Mouse (Mus musculus) embryonic facial prominence, embryonic 14.5 days (tissue): Measurements from ENCODE around the gene Il17c. TPM values are rescaled to one million over a fixed set of nuclear protein-coding genes. Genes with fewer than 3 reads are reported as not detected.

Source experiments
- ATAC-seq: fragments of 200-750 bp; cut with Nextera tagmentation; 2 replicates; pipeline ENCODE4 v1.8.0; 2017; ENCODE audit warnings: low read depth, moderate number of reproducible peaks, moderate TSS enrichment
- DNase-seq: peaks from one replicate; pipeline ENCODE4 v3.0.0-alpha.2; 2015; ENCODE audit warnings: low spot score
- H3K27ac ChIP-seq: fragments of 300-500 bp; sonication (generic); replicated peaks from 2 replicates; pipeline ENCODE4 v1.5.1; 2014; ENCODE audit warnings: low read depth, mild to moderate bottlenecking, low read length, moderate library complexity
- H3K27me3 ChIP-seq: fragments of 300-500 bp; sonication (generic); replicated peaks from 2 replicates; pipeline ENCODE4 v1.6.1; 2014; ENCODE audit warnings: low read length; ENCODE audit not compliant: control insufficient read depth, insufficient read depth
- H3K36me3 ChIP-seq: fragments of 300-500 bp; sonication (generic); 2 replicates; pipeline ENCODE4 v1.6.1; 2014; ENCODE audit warnings: low read length, mixed read lengths; ENCODE audit not compliant: control insufficient read depth, insufficient read depth
- H3K4me1 ChIP-seq: fragments of 300-500 bp; sonication (generic); 2 replicates; pipeline ENCODE4 v1.6.1; 2014; ENCODE audit warnings: antibody characterized with exemption, low read length; ENCODE audit not compliant: control insufficient read depth, insufficient read depth
- H3K4me2 ChIP-seq: fragments of 300-500 bp; sonication (generic); 2 replicates; pipeline ENCODE4 v1.6.1; 2014; ENCODE audit warnings: low read depth, mild to moderate bottlenecking, low read length, moderate library complexity, mixed read lengths
- H3K4me3 ChIP-seq: fragments of 300-500 bp; sonication (generic); 2 replicates; pipeline ENCODE4 v1.5.1; 2014; ENCODE audit warnings: low read depth, mild to moderate bottlenecking, low read length
- H3K9ac ChIP-seq: fragments of 300-500 bp; sonication (generic); 2 replicates; pipeline ENCODE4 v1.6.1; 2014; ENCODE audit warnings: low read depth, mild to moderate bottlenecking, low read length, moderate library complexity, mixed read lengths
- H3K9me3 ChIP-seq: fragments of 300-500 bp; sonication (generic); 2 replicates; pipeline ENCODE4 v1.6.1; 2016; ENCODE audit warnings: low read length; ENCODE audit not compliant: control insufficient read depth
- WGBS: fragments of 180-500 bp; shearing (Covaris S2); extraction: QIAGEN DNeasy Blood & Tissue Kit; methylation state at CpG from one replicate; pipeline ENCODE4 v1.1.7; 2014; 5-methylcytosine and 5-hydroxymethylcytosine counted together
- polyA plus RNA-seq: library from polyadenylated mRNA; unstranded; fragments of >200 nt; fragmentation: Nextera tagmentation; extraction: Ambion mirVana; gene quantifications from 2 replicates; pipeline ENCODE4 v1.2.1, GENCODE M21; 2014

The Il17c gene
- polyA plus RNA-seq, 1 experiment from 2014 or later, result not detected

- Histone ChIP-seq H3K27me3 (no peaks in the 10 kb centered on the region), H3K4me2 (peak within 1 kb of the TSS; percentile 97), H3K36me3 (0 out of 2 replicates have a peak, but pooled peaks cover 7% of the 10 kb centered on the region), H3K9me3 (no peaks in the 10 kb centered on the region), H3K4me3 (peak within 1 kb of the TSS; percentile 56), H3K27ac (peak within 1 kb of the TSS; percentile 91), H3K9ac (peak within 1 kb of the TSS; percentile 73), H3K4me1 (peaks cover 15% of the 10 kb centered on the region)
- WGBS, result under 1% methylated on average over 47 of the region's 47 CpGs
- ATAC-seq (peak; percentile 99), DNase-seq (peak; percentile 100)
Measured at GRCm38 (mm10) chr8:122443262-122444006, 21.6 kb downstream of the Il17c start, which contains the start of gene Mvd. Gene Mvd, minus strand, starts transcription at chr8:122443422.

GRCm38 (mm10) chr8:122444058-122444748 lies 22.4 kb downstream of the Il17c start:
- no peaks in the 10 kb centered on the region for H3K9me3 ChIP-seq
- peak overlapping the region; percentile 82 for H3K4me2 ChIP-seq
- H3K36me3 ChIP-seq, result 0 out of 2 replicates have a peak, but pooled peaks cover 6% of the 10 kb centered on the region
- peak overlapping the region; percentile 91 for H3K27ac ChIP-seq
- DNase-seq (peak; percentile 94), ATAC-seq (peak; percentile 39)
- H3K4me3 ChIP-seq, result peak overlapping the region; percentile 56
- WGBS, result 4% methylated on average over 19 of the region's 19 CpGs
- no peaks in the 10 kb centered on the region for H3K27me3 ChIP-seq
- H3K4me1 ChIP-seq, result peaks cover 15% of the 10 kb centered on the region
- peak overlapping the region; percentile 71 for H3K9ac ChIP-seq

GRCm38 (mm10) chr8:122445203-122445602 lies 23.4 kb downstream of the Il17c start:
- no peak overlapping the region for H3K27ac ChIP-seq
- peak overlapping the region; percentile 82 for H3K4me2 ChIP-seq
- H3K4me3 ChIP-seq, result no peak overlapping the region
- DNase-seq (no peak), ATAC-seq (no peak)
- H3K4me1 ChIP-seq, result peaks cover 15% of the 10 kb centered on the region
- H3K27me3 ChIP-seq, result no peaks in the 10 kb centered on the region
- WGBS, result 55% methylated on average over 3 of the region's 3 CpGs
- no peaks in the 10 kb centered on the region for H3K36me3 ChIP-seq
- H3K9me3 ChIP-seq, result no peaks in the 10 kb centered on the region
- no peak overlapping the region for H3K9ac ChIP-seq

DNA sequence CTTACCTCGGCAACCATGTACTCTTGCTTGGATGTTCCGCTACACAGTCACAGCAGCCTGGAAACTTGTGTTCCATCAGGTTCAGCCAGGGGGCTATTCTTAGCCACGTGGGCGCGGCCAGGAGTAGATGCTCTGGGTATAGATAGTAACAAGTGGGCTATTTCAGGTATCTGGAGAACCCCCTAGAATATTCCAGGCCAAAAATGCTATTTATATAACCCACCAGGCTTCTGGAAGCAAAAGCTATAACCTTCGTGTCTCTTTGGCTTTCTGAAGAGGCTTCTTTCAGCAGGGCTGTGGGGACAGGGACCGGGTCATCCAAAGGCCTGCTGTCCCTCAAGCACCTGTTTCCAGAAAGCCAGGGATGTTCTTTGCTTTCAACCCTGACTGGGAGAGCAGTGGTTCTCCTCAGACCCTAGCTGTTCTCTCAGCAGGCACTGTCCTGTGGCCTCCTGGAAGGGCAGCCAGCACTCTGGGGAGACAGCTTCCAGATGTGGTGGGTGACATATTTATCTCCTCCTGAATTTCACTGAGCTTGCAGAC lies 29.4 kb downstream of the Il17c start:
- H3K27me3 ChIP-seq, result no peaks in the 10 kb centered on the region
- H3K27ac ChIP-seq, result no peak overlapping the region
- WGBS, result 72% methylated on average over 7 of the region's 7 CpGs
- no peak overlapping the region; the same call in 1 of the 2 replicates for H3K9ac ChIP-seq
- H3K36me3 ChIP-seq, result no peaks in the 10 kb centered on the region
- H3K9me3 ChIP-seq, result no peaks in the 10 kb centered on the region
- DNase-seq (no peak), ATAC-seq (0 out of 2 replicates have a peak, but pooled peaks have one; percentile 16)
- no peak overlapping the region for H3K4me2 ChIP-seq
- H3K4me1 ChIP-seq, result no peaks in the 10 kb centered on the region
- H3K4me3 ChIP-seq, result no peak overlapping the region

GRCm38 (mm10) chr8:122452154-122452553 lies 30.3 kb downstream of the Il17c start:
- no peak for DNase-seq
- H3K4me1 ChIP-seq, result no peaks in the 10 kb centered on the region
- no peaks in the 10 kb centered on the region for H3K36me3 ChIP-seq
- H3K9me3 ChIP-seq, result no peaks in the 10 kb centered on the region
- no peak overlapping the region for H3K9ac ChIP-seq
- H3K27me3 ChIP-seq, result no peaks in the 10 kb centered on the region
- no peak overlapping the region for H3K27ac ChIP-seq
- no peak overlapping the region for H3K4me2 ChIP-seq
- WGBS, result 86% methylated on average over 9 of the region's 10 CpGs
- ATAC-seq, result no peak
- no peak overlapping the region for H3K4me3 ChIP-seq

DNA sequence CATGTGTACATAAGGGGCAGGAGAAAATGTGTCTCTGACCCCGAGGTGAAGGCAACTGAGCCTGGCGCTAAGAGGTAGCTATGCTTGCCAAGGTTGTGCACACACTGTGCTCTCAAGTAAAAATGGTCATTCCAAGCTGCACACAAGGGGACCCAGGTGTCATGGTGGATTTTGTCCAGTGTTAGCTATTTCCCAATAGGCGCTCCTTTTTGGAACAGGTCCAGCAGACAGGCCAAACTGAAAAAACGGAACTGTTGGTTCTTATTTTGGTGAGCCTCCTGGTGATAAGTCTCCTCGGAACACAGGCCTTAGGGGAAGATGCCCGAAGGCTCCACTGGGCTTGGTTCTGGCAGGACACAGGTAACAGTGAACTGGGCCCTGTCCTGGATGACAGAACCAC lies 32.6 kb downstream of the Il17c start:
- Histone ChIP-seq H3K4me1 (no peaks in the 10 kb centered on the region), H3K27me3 (peaks cover 2% of the 10 kb centered on the region), H3K9ac (no peak overlapping the region), H3K4me3 (no peak overlapping the region), H3K36me3 (no peaks in the 10 kb centered on the region), H3K27ac (no peak overlapping the region), H3K9me3 (no peaks in the 10 kb centered on the region), H3K4me2 (no peak overlapping the region)
- ATAC-seq, result no peak
- WGBS, result 88% methylated on average over 6 of the region's 6 CpGs
- DNase-seq, result no peak

GRCm38 (mm10) chr8:122457171-122457570 lies 35.4 kb downstream of the Il17c start:
- Histone ChIP-seq H3K36me3 (no peaks in the 10 kb centered on the region), H3K27me3 (peaks cover 26% of the 10 kb centered on the region), H3K4me3 (no peak overlapping the region), H3K27ac (no peak overlapping the region), H3K9ac (no peak overlapping the region), H3K9me3 (no peaks in the 10 kb centered on the region), H3K4me2 (no peak overlapping the region), H3K4me1 (0 out of 2 replicates have a peak, but pooled peaks cover 5% of the 10 kb centered on the region)
- ATAC-seq (no peak), DNase-seq (no peak)
- WGBS, result 72% methylated on average over 11 of the region's 11 CpGs

DNA sequence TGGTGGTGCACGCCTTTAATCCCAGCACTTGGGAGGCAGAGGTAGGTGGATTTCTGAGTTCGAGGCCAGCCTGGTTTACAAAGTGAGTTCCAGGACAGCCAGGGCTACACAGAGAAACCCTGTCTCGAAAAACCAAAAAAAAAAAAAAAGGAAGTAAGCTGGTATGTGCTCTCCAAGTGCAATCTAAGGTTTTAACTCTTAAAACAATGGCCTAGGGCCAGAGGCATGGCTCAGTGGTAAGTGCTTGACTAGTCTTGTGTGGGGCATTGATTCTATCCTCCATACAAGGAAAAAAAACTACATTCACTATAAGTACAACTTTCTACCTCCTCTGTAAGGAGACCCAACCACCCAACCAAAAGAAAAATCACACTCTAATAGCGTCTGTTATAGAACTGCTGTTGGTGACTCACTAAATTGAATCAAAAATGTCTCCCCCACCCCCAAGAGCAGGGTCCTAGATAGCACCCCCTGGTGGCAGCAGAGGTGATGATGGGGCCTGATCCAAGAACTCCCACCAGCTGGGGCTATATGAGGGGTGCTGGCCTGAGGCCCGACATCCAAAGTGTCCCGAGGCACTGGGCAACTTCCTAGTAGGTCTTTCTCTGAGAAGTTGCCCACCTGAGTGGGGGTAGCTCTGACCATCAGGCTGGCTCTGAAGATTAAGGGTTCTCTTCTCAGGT lies 37.5 kb downstream of the Il17c start:
- 49% methylated on average over 6 of the region's 6 CpGs for WGBS
- Histone ChIP-seq H3K4me2 (0 out of 2 replicates have a peak overlapping the region, but pooled peaks have one; percentile 57), H3K4me3 (no peak overlapping the region), H3K9me3 (no peaks in the 10 kb centered on the region), H3K9ac (no peak overlapping the region), H3K27ac (no peak overlapping the region), H3K27me3 (peaks cover 26% of the 10 kb centered on the region), H3K36me3 (no peaks in the 10 kb centered on the region), H3K4me1 (peaks cover 5% of the 10 kb centered on the region; the same call in 1 of the 2 replicates)
- ATAC-seq (no peak), DNase-seq (no peak)
